ENCODE assay signal across 8 mouse cellular contexts in the genomic region with DNA sequence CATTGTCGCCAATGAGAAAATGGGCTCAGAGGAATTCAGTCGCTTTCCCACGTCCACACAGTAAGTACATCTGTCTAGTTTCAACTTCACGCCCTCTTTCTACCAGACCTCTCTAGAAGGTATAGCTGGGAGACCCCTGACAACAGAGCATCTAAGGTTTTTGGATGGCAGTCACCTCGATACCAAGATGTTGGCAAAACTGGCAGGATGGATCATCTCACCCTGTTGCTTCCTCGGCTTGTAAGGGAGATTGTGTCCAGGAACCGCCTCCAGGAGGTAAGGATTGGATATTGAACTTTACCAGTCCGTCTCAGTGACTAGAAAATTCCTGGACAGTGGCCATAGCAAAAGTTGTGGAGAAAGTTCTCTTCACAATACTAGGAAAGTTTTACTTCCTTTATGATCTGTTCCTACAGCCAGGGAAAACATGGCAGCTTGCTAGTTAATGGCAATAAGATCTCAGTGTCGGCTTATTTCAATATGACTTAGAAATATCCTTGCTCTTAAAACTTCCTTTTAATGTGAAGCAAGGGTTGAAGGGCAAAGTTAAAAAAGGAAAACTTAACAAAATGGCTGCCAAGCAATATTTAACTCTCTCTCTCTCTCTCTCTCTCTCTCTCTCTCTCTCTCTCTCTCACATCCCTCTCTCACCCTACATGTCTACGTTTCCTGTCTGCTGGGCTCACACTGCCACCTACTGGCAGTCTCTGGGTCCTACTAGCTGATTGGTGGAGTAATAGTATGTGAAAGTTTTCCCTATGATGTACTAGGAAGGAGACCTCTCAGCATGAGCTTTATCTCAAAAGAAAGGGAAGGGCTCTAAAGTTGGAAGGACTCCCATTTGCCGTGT. TPM values are rescaled to one million over a fixed set of nuclear protein-coding genes. Genes with fewer than 3 reads are reported as not detected.
DNase-seq lines count a peak whose midpoint lies in the region; ATAC-seq and TF ChIP-seq lines count a peak whose summit lies in the region.

No protein-coding gene starts in this region.

- peaks cover 0 to 23% of the 10 kb centered on the region in 2 experiments; a peak in 3 of 4 replicates for H3K36me3 ChIP-seq in MEL (ENCODE audit: control insufficient read depth in 1 of 2, insufficient read depth in 2 of 2, low read length in 2 of 2)
- H3K36me3 ChIP-seq in lung, embryonic 14.5 days (ENCODE audit: insufficient read depth) = no peaks in the 10 kb centered on the region
- no peaks in the 10 kb centered on the region for H3K36me3 ChIP-seq in thymus, adult 2 months (ENCODE audit: control insufficient read depth, insufficient read depth, low read length)

- no peaks in the 10 kb centered on the region for H3K27me3 ChIP-seq in MEL (ENCODE audit: control insufficient read depth in 1 of 2, insufficient read depth in 2 of 2, low read length in 2 of 2)
- H3K27me3 ChIP-seq in lung, embryonic 14.5 days (ENCODE audit: insufficient read depth, low read length) = no peaks in the 10 kb centered on the region
- H3K27me3 ChIP-seq in thymus, adult 2 months (ENCODE audit: control insufficient read depth, insufficient read depth, low read length) = no peaks in the 10 kb centered on the region

- H3K4me2 ChIP-seq in lung, embryonic 14.5 days = peak overlapping the region; percentile 4; the same call in 1 of the 2 replicates

- H3K9me3 ChIP-seq in MEL (replicated peaks; ENCODE audit: insufficient read depth, low read length) = no peaks in the 10 kb centered on the region
- H3K9me3 ChIP-seq in lung, embryonic 14.5 days (ENCODE audit: low read depth, low read length) = no peaks in the 10 kb centered on the region

- peak; percentile 99 for TF ChIP-seq RAD21 in MEL (IDR thresholded peaks at IDR 0.05; ENCODE audit: low read depth, low read length)

- peak; percentile 76 to 98 (median 90) for TF ChIP-seq CTCF in MEL (IDR thresholded peaks at IDR 0.05 in 2 of 3, conservative IDR thresholded peaks at IDR 0.05 in 1 of 3; ENCODE audit: control insufficient read depth in 1 of 3, insufficient read depth in 1 of 3, low read depth in 2 of 3, low read length in 3 of 3, poor library complexity in 1 of 3, severe bottlenecking in 1 of 3)
- TF ChIP-seq CTCF in lung, embryonic 14.5 days (IDR thresholded peaks at IDR 0.05; ENCODE audit: low read depth) = peak; percentile 95
- no peak for TF ChIP-seq CTCF in thymus, adult 2 months (IDR thresholded peaks at IDR 0.05; ENCODE audit: borderline replicate concordance, control insufficient read depth, extremely low read depth, insufficient read depth, low read length, poor library complexity)

- TF ChIP-seq EP300 in MEL (IDR thresholded peaks at IDR 0.05; ENCODE audit: low read depth in 1 of 2, low read length in 2 of 2) = peak; percentile 22 to 63; a peak in 3 of 4 replicates

- H3K79me2 ChIP-seq in MEL (ENCODE audit: control insufficient read depth, insufficient read depth, low read length, poor library complexity) = peaks cover 30% of the 10 kb centered on the region

- H3K4me3 ChIP-seq in MEL (ENCODE audit: control insufficient read depth in 1 of 2, insufficient read depth in 1 of 2, low read depth in 2 of 2, low read length in 2 of 2) = peak overlapping the region; percentile 73 to 97
- H3K4me3 ChIP-seq in lung, embryonic 14.5 days (ENCODE audit: low read depth, low read length) = no peak overlapping the region
- H3K4me3 ChIP-seq in thymus, adult 2 months (ENCODE audit: control insufficient read depth, insufficient read depth, low read length) = no peak overlapping the region

- peak overlapping the region; percentile 99 for H3K27ac ChIP-seq in MEL (ENCODE audit: control insufficient read depth, low read depth, low read length)
- H3K27ac ChIP-seq in lung, embryonic 14.5 days (ENCODE audit: low read depth) = no peak overlapping the region; the same call in 1 of the 2 replicates
- no peak overlapping the region for H3K27ac ChIP-seq in thymus, adult 2 months (ENCODE audit: control insufficient read depth, insufficient read depth, low read length)

- H3K9ac ChIP-seq in MEL (ENCODE audit: control insufficient read depth, low read depth, low read length, poor library complexity, severe bottlenecking) = peak overlapping the region; percentile 80
- H3K9ac ChIP-seq in lung, embryonic 14.5 days = no peak overlapping the region

- DNase-seq in MEL (ENCODE audit: low read depth, low spot score) = peak; percentile 95
- DNase-seq in cerebellum, adult 8-10 months = peak; percentile 87
- DNase-seq in layer of hippocampus, adult 8-10 months (ENCODE audit: low spot score in 2 of 2) = peak; percentile 79 to 92
- DNase-seq in lung, embryonic 14.5 days = peak; percentile 95
- peak; percentile 65 for DNase-seq in ovary, adult 18-20 months (ENCODE audit: low spot score)
- peak; percentile 89 for DNase-seq in thymus, adult 2 months

- whole genome bisulfite sequencing in lung, embryonic 14.5 days = 65% methylated on average over 11 of the region's 11 CpGs
- WGBS in thymus, adult 2 months = 78% methylated on average over 11 of the region's 11 CpGs

- ATAC-seq in frontal cortex, adult (ENCODE audit: low TSS enrichment) = peak; percentile 58; the same call in 1 of the 2 replicates
- ATAC-seq in hematopoietic stem cell, adult 5-6 weeks (replicated peaks in 1 of 2; ENCODE audit: insufficient read depth in 1 of 2, low FRiP score in 2 of 2, low TSS enrichment in 1 of 2, low read depth in 1 of 2, poor library complexity in 2 of 2, severe bottlenecking in 2 of 2) = peak; percentile 51 to 64; a peak in 3 of 4 replicates
- peak; percentile 53; the same call in 1 of the 2 replicates for ATAC-seq in lung, embryonic 14.5 days (ENCODE audit: insufficient read depth)

- peaks cover 3 to 9% of the 10 kb centered on the region in 2 experiments for H3K4me1 ChIP-seq in MEL (ENCODE audit: control insufficient read depth in 1 of 2, insufficient read depth in 2 of 2, low read length in 2 of 2)
- peaks cover 7% of the 10 kb centered on the region; the same call in 1 of the 2 replicates for H3K4me1 ChIP-seq in lung, embryonic 14.5 days (ENCODE audit: insufficient read depth)
- H3K4me1 ChIP-seq in thymus, adult 2 months (replicated peaks; ENCODE audit: control insufficient read depth, insufficient read depth, low read length) = peaks cover 4% of the 10 kb centered on the region

- peak in 1 of 2 experiments; percentile 26; a peak in 1 of 4 replicates for TF ChIP-seq POLR2A in MEL (IDR thresholded peaks at IDR 0.05; ENCODE audit: control insufficient read depth in 1 of 2, insufficient read depth in 1 of 2, low read depth in 1 of 2, low read length in 2 of 2, poor library complexity in 1 of 2)
- TF ChIP-seq POLR2A in thymus, adult 2 months (IDR thresholded peaks at IDR 0.05; ENCODE audit: control insufficient read depth, extremely low read depth, insufficient read depth, low read length, poor library complexity) = no peak

TF ChIP-seq in MEL, 35 proteins besides CTCF, POLR2A, EP300 and RAD21 (continues in another document):
- TF ChIP-seq KAT2A (conservative IDR thresholded peaks at IDR 0.05; ENCODE audit: low read depth, low read length) (no peak; the same call in 1 of the 2 replicates), POLR2AphosphoS5 (IDR thresholded peaks at IDR 0.05; ENCODE audit: borderline replicate concordance, low read depth, low read length) (no peak), ELF1 (IDR thresholded peaks at IDR 0.05; ENCODE audit: low read depth, low read length) (peak; percentile 53), USF2 (IDR thresholded peaks at IDR 0.05; ENCODE audit: borderline replicate concordance in 1 of 2, insufficient read depth in 1 of 2, low read depth in 1 of 2, low read length in 2 of 2) (no peak)

RNA-seq across cellular contexts. Expression of a gene that starts 1.7 kb away (rescaled TPM):
- total RNA-seq in MEL (2012; rRNA removed) = 92.1 and 111 TPM in 2 replicates
- 10 to 100 TPM; 74.2 to 96.4 TPM for polyA plus RNA-seq in MEL (2012; ENCODE audit: insufficient read depth in 1 of 2, insufficient read length in 2 of 2, low read depth in 1 of 2, low replicate concordance in 2 of 2, missing spikeins in 1 of 2)
- total RNA-seq in hematopoietic stem cell, adult 5-6 weeks (2017) = 140 and 171 TPM in 2 replicates
- 10 to 100 TPM; 27.5 to 31.1 (median 30.1) TPM for total RNA-seq in layer of hippocampus, adult 8-10 months (2022)
- 172 and 178 TPM in 2 replicates for polyA plus RNA-seq in lung, embryonic 14.5 days (2014; fragmentation: Nextera tagmentation; extraction: Ambion mirVana)
- polyA plus RNA-seq in thymus, adult 2 months (2012; rRNA removed) = 34.3 and 35.7 TPM in 2 replicates

RNA-seq across cellular contexts. Expression of a gene that starts 7.1 kb away (rescaled TPM):
- total RNA-seq in MEL (2012; rRNA removed) = 0.04 and 0.07 TPM in 2 replicates
- polyA plus RNA-seq in MEL (2012; ENCODE audit: insufficient read depth in 1 of 2, insufficient read length in 2 of 2, low read depth in 1 of 2, low replicate concordance in 2 of 2, missing spikeins in 1 of 2) = under 1 TPM in 1 of 2 experiments, not detected in 1; 0.07 TPM
- total RNA-seq in hematopoietic stem cell, adult 5-6 weeks (2017) = not detected in 2 replicates
- total RNA-seq in layer of hippocampus, adult 8-10 months (2022) = 10 to 100 TPM; 15.8 to 17.2 (median 17.0) TPM
- 0.11 TPM in 1 of 2 replicates, not detected in the other for polyA plus RNA-seq in lung, embryonic 14.5 days (2014; fragmentation: Nextera tagmentation; extraction: Ambion mirVana)
- polyA plus RNA-seq in thymus, adult 2 months (2012; rRNA removed) = not detected in 2 replicates

RNA-seq across cellular contexts. Expression of a gene that starts 38.5 kb away (rescaled TPM):
- total RNA-seq in MEL (2012; rRNA removed) = 3.7 and 4.6 TPM in 2 replicates
- polyA plus RNA-seq in MEL (2012; ENCODE audit: insufficient read depth in 1 of 2, insufficient read length in 2 of 2, low read depth in 1 of 2, low replicate concordance in 2 of 2, missing spikeins in 1 of 2) = 1 to 10 TPM in 1 of 2 experiments, not detected in 1; 9.5 TPM
- total RNA-seq in hematopoietic stem cell, adult 5-6 weeks (2017) = 3.2 and 5.8 TPM in 2 replicates
- total RNA-seq in layer of hippocampus, adult 8-10 months (2022) = 10 to 100 TPM; 61.9 to 71.8 (median 68.3) TPM
- 2.1 TPM in 2 replicates for polyA plus RNA-seq in lung, embryonic 14.5 days (2014; fragmentation: Nextera tagmentation; extraction: Ambion mirVana)
- polyA plus RNA-seq in thymus, adult 2 months (2012; rRNA removed) = 10.8 and 11.2 TPM in 2 replicates

RNA-seq across cellular contexts. Expression of a gene that starts 53.4 kb away (rescaled TPM):
- 2.9 and 3.6 TPM in 2 replicates for total RNA-seq in MEL (2012; rRNA removed)
- polyA plus RNA-seq in MEL (2012; ENCODE audit: insufficient read depth in 1 of 2, insufficient read length in 2 of 2, low read depth in 1 of 2, low replicate concordance in 2 of 2, missing spikeins in 1 of 2) = 1 to 10 TPM in 1 of 2 experiments, not detected in 1; 5.9 TPM
- 7.7 and 9.5 TPM in 2 replicates for total RNA-seq in hematopoietic stem cell, adult 5-6 weeks (2017)
- 10 to 100 TPM; 15.7 to 21.2 (median 18.9) TPM for total RNA-seq in layer of hippocampus, adult 8-10 months (2022)
- polyA plus RNA-seq in lung, embryonic 14.5 days (2014; fragmentation: Nextera tagmentation; extraction: Ambion mirVana) = 2.0 TPM in 2 replicates
- 21.9 and 23.0 TPM in 2 replicates for polyA plus RNA-seq in thymus, adult 2 months (2012; rRNA removed)

RNA-seq across cellular contexts. Expression of a gene that starts 55.0 kb away (rescaled TPM):
- 4.7 and 6.4 TPM in 2 replicates for total RNA-seq in MEL (2012; rRNA removed)
- 10 to 100 TPM in 1 of 2 experiments, not detected in 1; 12.4 TPM for polyA plus RNA-seq in MEL (2012; ENCODE audit: insufficient read depth in 1 of 2, insufficient read length in 2 of 2, low read depth in 1 of 2, low replicate concordance in 2 of 2, missing spikeins in 1 of 2)
- total RNA-seq in hematopoietic stem cell, adult 5-6 weeks (2017) = 3.8 and 4.4 TPM in 2 replicates
- under 1 TPM in 1 of 4 experiments, not detected in 3; 0.61 TPM for total RNA-seq in layer of hippocampus, adult 8-10 months (2022)
- polyA plus RNA-seq in lung, embryonic 14.5 days (2014; fragmentation: Nextera tagmentation; extraction: Ambion mirVana) = 0.50 and 0.97 TPM in 2 replicates
- 0.27 and 0.32 TPM in 2 replicates for polyA plus RNA-seq in thymus, adult 2 months (2012; rRNA removed)

Comparison
In these comparisons a context has a peak if more than half of its experiments do, and no peak if none do; other contexts are left out.
1. H3K4me3 ChIP-seq: peak in MEL (2 of 2); none in lung, embryonic 14.5 days (single experiment) and thymus, adult 2 months (single experiment).
2. RNA of a gene that starts 7.1 kb away (total RNA-seq): 15.8 to 17.2 TPM in layer of hippocampus, adult 8-10 months; 0.04 to 0.07 TPM in MEL and not detected in hematopoietic stem cell, adult 5-6 weeks; every median in the first group is over 10 times any median in the second.
3. Peak in every context shown above with its lines, with median percentiles within 50 percentile points of each other: DNase-seq and ATAC-seq.